ENCODE assay signal across 29 mouse cellular contexts in genomic region chr17:34885615-34886014, GRCm38 (mm10). TPM values are rescaled to one million over a fixed set of nuclear protein-coding genes. Genes with fewer than 3 reads are reported as not detected.
DNase-seq lines count a peak whose midpoint lies in the region; ATAC-seq and TF ChIP-seq lines count a peak whose summit lies in the region.
"Had no signal": no experiment of that assay in that cellular context is flagged by ENCODE, and none has a peak within 500 bp of the region (broad histone marks: within the 10 kb centered on the region; RNA-seq: fewer than 3 reads in every experiment).

No protein-coding gene starts in this region.

- H3K27me3 ChIP-seq in embryonic facial prominence, embryonic 13.5 days, result no peaks in the 10 kb centered on the region
- H3K27me3 ChIP-seq in embryonic facial prominence, embryonic 10.5 days (replicated peaks; ENCODE audit: low read depth, poor library complexity, severe bottlenecking), result peaks cover 31% of the 10 kb centered on the region
- H3K27me3 ChIP-seq in Patski, result no peaks in the 10 kb centered on the region
- H3K27me3 ChIP-seq: CH12.LX; embryonic facial prominence, embryonic 12.5 days had no signal

- 62% methylated on average over 3 of the region's 3 CpGs for WGBS in embryonic facial prominence, embryonic 13.5 days
- 86% methylated on average over 3 of the region's 3 CpGs for WGBS in embryonic facial prominence, embryonic 10.5 days

- POLR2A ChIA-PET in Patski (lab: Charles Lee), result interaction anchor here (0.6 kb wide), 1 partner anchor 17 kb away, joined by 4 read pairs; no protein-coding TSS in a partner anchor

- TF ChIP-seq CTCF in Patski (IDR thresholded peaks at IDR 0.05), result no peak

- H3K4me3 ChIP-seq in embryonic facial prominence, embryonic 13.5 days, result no peak overlapping the region
- H3K4me3 ChIP-seq in embryonic facial prominence, embryonic 10.5 days, result no peak overlapping the region
- H3K4me3 ChIP-seq: embryonic facial prominence, embryonic 12.5 days; forebrain, embryonic 10.5 days; forebrain, embryonic 13.5 days; gastrocnemius, adult 2 months; heart, embryonic 12.5 days; hindbrain, embryonic 15.5 days had no signal

- H3K27ac ChIP-seq in embryonic facial prominence, embryonic 13.5 days, result peak overlapping the region; percentile 23; the same call in 1 of the 2 replicates
- no peak overlapping the region for H3K27ac ChIP-seq in embryonic facial prominence, embryonic 10.5 days (replicated peaks)
- H3K27ac ChIP-seq: embryonic facial prominence, embryonic 12.5 days; forebrain, embryonic 10.5 days; forebrain, embryonic 13.5 days; gastrocnemius, adult 2 months; hindbrain, embryonic 15.5 days had no signal

- CTCF ChIA-PET in Patski (lab: Charles Lee), result interaction anchor here (1.9 kb wide), 1 partner anchor 30 kb away, joined by 6 read pairs; no protein-coding TSS in a partner anchor

- no peaks in the 10 kb centered on the region for H3K36me3 ChIP-seq in embryonic facial prominence, embryonic 13.5 days
- no peaks in the 10 kb centered on the region for H3K36me3 ChIP-seq in embryonic facial prominence, embryonic 10.5 days (replicated peaks)
- H3K36me3 ChIP-seq: embryonic facial prominence, embryonic 12.5 days; forebrain, embryonic 10.5 days; G1E; heart, embryonic 12.5 days; hindbrain, embryonic 15.5 days had no signal

- H3K4me2 ChIP-seq in embryonic facial prominence, embryonic 13.5 days, result no peak overlapping the region
- H3K4me2 ChIP-seq: embryonic facial prominence, embryonic 12.5 days; forebrain, embryonic 13.5 days; heart, embryonic 12.5 days; hindbrain, embryonic 15.5 days had no signal

- H3K9ac ChIP-seq in embryonic facial prominence, embryonic 13.5 days, result no peak overlapping the region
- H3K9ac ChIP-seq: embryonic facial prominence, embryonic 12.5 days; forebrain, embryonic 13.5 days; heart, embryonic 12.5 days; hindbrain, embryonic 15.5 days had no signal

- DNase-seq in embryonic facial prominence, embryonic 10.5 days (ENCODE audit: low spot score), result no peak
- DNase-seq in 3T3-L1 (ENCODE audit: low read depth, low spot score) (peak; percentile 82), Patski (ENCODE audit: low read depth, low spot score) (no peak)
- no peak for DNase-seq in frontal cortex, postnatal 25 days (ENCODE audit: low spot score in 2 of 2)
- DNase-seq in thymus, postnatal 4 days, result no peak
- DNase-seq: adrenal gland, postnatal 10 days; B cell, adult 2 months; cerebellum, adult 11-12 months; cerebellum, adult 8-10 months; cerebellum, postnatal 14 days; gastrocnemius, adult 2 months; gastrocnemius, postnatal 14 days; heart, adult 11 months; heart, postnatal 14 days; heart, postnatal 4 days; kidney, adult 2 months had no signal

- no peaks in the 10 kb centered on the region for H3K9me3 ChIP-seq in embryonic facial prominence, embryonic 13.5 days
- no peaks in the 10 kb centered on the region for H3K9me3 ChIP-seq in embryonic facial prominence, embryonic 10.5 days
- H3K9me3 ChIP-seq: embryonic facial prominence, embryonic 12.5 days; forebrain, embryonic 10.5 days; forebrain, embryonic 13.5 days; G1E; heart, embryonic 12.5 days; hindbrain, embryonic 15.5 days had no signal

- peaks cover 19% of the 10 kb centered on the region for H3K4me1 ChIP-seq in embryonic facial prominence, embryonic 13.5 days
- H3K4me1 ChIP-seq in embryonic facial prominence, embryonic 10.5 days, result peaks cover 17% of the 10 kb centered on the region
- H3K4me1 ChIP-seq: forebrain, embryonic 13.5 days; hindbrain, embryonic 15.5 days had no signal

- no peak for ATAC-seq in embryonic facial prominence, embryonic 13.5 days (ENCODE audit: insufficient number of reproducible peaks, insufficient read depth, low FRiP score, low TSS enrichment, low read depth)
- ATAC-seq in Patski, result peak; percentile 31
- ATAC-seq: forebrain, embryonic 13.5 days; forebrain, embryonic 16.5 days; intestine, postnatal 0 days had no signal

- in situ Hi-C loops in Patski (cut with MboI; ENCODE audit: low pct_unique_long_range_greater_than_20kb), result no loop called here

RNA-seq across cellular contexts. Expression of gene Gm20547, which starts 3.8 kb away (rescaled TPM):
- not detected in 2 replicates for polyA plus RNA-seq in embryonic facial prominence, embryonic 13.5 days (2015; fragmentation: Nextera tagmentation; extraction: Ambion mirVana)
- not detected in 2 replicates for polyA plus RNA-seq in embryonic facial prominence, embryonic 10.5 days (2016; fragmentation: Nextera tagmentation; extraction: Ambion mirVana)
- not detected for polyA plus RNA-seq in Patski (2021)
- polyA plus RNA-seq: forebrain, embryonic 13.5 days; forebrain, embryonic 16.5 days; G1E; heart, embryonic 12.5 days; heart, embryonic 16.5 days; hindbrain, embryonic 11.5 days; hindbrain, embryonic 15.5 days; intestine, embryonic 14.5 days; intestine, postnatal 0 days had no signal

RNA-seq across cellular contexts. Expression of gene Zbtb12, which starts 6.3 kb away (rescaled TPM):
- polyA plus RNA-seq in embryonic facial prominence, embryonic 13.5 days (2015; fragmentation: Nextera tagmentation; extraction: Ambion mirVana), result 5.5 and 7.1 TPM in 2 replicates
- polyA plus RNA-seq in embryonic facial prominence, embryonic 10.5 days (2016; fragmentation: Nextera tagmentation; extraction: Ambion mirVana), result 4.8 and 6.2 TPM in 2 replicates
- 33.5 TPM for polyA plus RNA-seq in Patski (2021)

RNA-seq across cellular contexts. Expression of gene C2, which starts 12.4 kb away (rescaled TPM):
- 2.7 and 3.2 TPM in 2 replicates for polyA plus RNA-seq in embryonic facial prominence, embryonic 13.5 days (2015; fragmentation: Nextera tagmentation; extraction: Ambion mirVana)
- polyA plus RNA-seq in embryonic facial prominence, embryonic 10.5 days (2016; fragmentation: Nextera tagmentation; extraction: Ambion mirVana), result 0.55 and 1.6 TPM in 2 replicates
- polyA plus RNA-seq in Patski (2021), result 0.65 TPM

RNA-seq across cellular contexts. Expression of gene Ehmt2, which starts 12.7 kb away (rescaled TPM):
- 98.5 and 100 TPM in 2 replicates for polyA plus RNA-seq in embryonic facial prominence, embryonic 13.5 days (2015; fragmentation: Nextera tagmentation; extraction: Ambion mirVana)
- 96.5 and 103 TPM in 2 replicates for polyA plus RNA-seq in embryonic facial prominence, embryonic 10.5 days (2016; fragmentation: Nextera tagmentation; extraction: Ambion mirVana)
- 200 TPM for polyA plus RNA-seq in Patski (2021)

RNA-seq across cellular contexts. Expression of gene Cfb, which starts 23.3 kb away (rescaled TPM):
- 1.6 and 5.7 TPM in 2 replicates for polyA plus RNA-seq in embryonic facial prominence, embryonic 13.5 days (2015; fragmentation: Nextera tagmentation; extraction: Ambion mirVana)
- 2.1 and 2.6 TPM in 2 replicates for polyA plus RNA-seq in embryonic facial prominence, embryonic 10.5 days (2016; fragmentation: Nextera tagmentation; extraction: Ambion mirVana)
- polyA plus RNA-seq in Patski (2021), result 3.1 TPM
- polyA plus RNA-seq: G1E had no signal
